Mouse (Mus musculus) heart, adult 9 months (tissue): ENCODE measurements around the gene Sae1.

ENCODE experiments used
- DNase-seq, 2 experiments: peaks; one replicate each; pipeline ENCODE4 v3.0.0; 2022; ENCODE audit warnings: low spot score in 2 of 2

The Sae1 gene

GRCm38 (mm10) chr7:16284001-16284400, 103.6 kb downstream of the Sae1 start:
- no peak for DNase-seq

GRCm38 (mm10) chr7:16282334-16282733, 105.3 kb downstream of the Sae1 start:
- no peak for DNase-seq

- DNase-seq: no peak
Measured at GRCm38 (mm10) chr7:16280721-16281120, 106.9 kb downstream of the Sae1 start.

- no peak for DNase-seq
Measured at GRCm38 (mm10) chr7:16274922-16275890, 112.4 kb downstream of the Sae1 start.

- DNase-seq: peak; percentile 74 to 76
Measured at GRCm38 (mm10) chr7:16273766-16274140, 113.9 kb downstream of the Sae1 start.

GRCm38 (mm10) chr7:16273081-16273765, 114.4 kb downstream of the Sae1 start, which contains the start of gene Inafm1:
TSS of gene Inafm1 (minus strand) at chr7:16273617.
- DNase-seq: peak; percentile 83 to 85

GRCm38 (mm10) chr7:16272681-16273080, 114.9 kb downstream of the Sae1 start:
- DNase-seq: peak; percentile 46 to 56

GRCm38 (mm10) chr7:16271139-16271538, 116.5 kb downstream of the Sae1 start:
- no peak for DNase-seq
